Mouse (Mus musculus) myocyte (in vitro differentiated cells): ENCODE data around the gene Pogk. TPM values are rescaled to one million over a fixed set of nuclear protein-coding genes. Genes with fewer than 3 reads are reported as not detected.
A peak's percentile ranks its signal among the peaks of the same experiment; 100 is the strongest.

ENCODE experiments used
- H3K27me3 ChIP-seq: one replicate; pipeline ENCODE4 v1.6.1; 2011; ENCODE audit not compliant: control insufficient read depth, insufficient read depth, insufficient read length
- H3K36me3 ChIP-seq: one replicate; pipeline ENCODE4 v1.6.1; 2011; ENCODE audit not compliant: control insufficient read depth, insufficient read depth
- H3K4me2 ChIP-seq: one replicate; pipeline ENCODE4 v1.6.1; 2011; ENCODE audit warnings: low read depth, control low read depth
- H3K4me3 ChIP-seq: one replicate; pipeline ENCODE4 v1.5.1; 2011; ENCODE audit warnings: mild to moderate bottlenecking, control low read depth, moderate library complexity
- H3K79me2 ChIP-seq: one replicate; pipeline ENCODE4 v1.6.1; 2011; ENCODE audit not compliant: control insufficient read depth, insufficient read depth
- H3ac ChIP-seq: one replicate; pipeline ENCODE4 v1.6.1; 2011; ENCODE audit not compliant: control insufficient read depth, insufficient read length
- CEBPB ChIP-seq: IDR thresholded peaks from 2 replicates; pipeline ENCODE4 v1.6.1; 2011; ENCODE audit warnings: mild to moderate bottlenecking, moderate library complexity; ENCODE audit not compliant: poor library complexity, insufficient read depth, severe bottlenecking
- E2F4 ChIP-seq: IDR thresholded peaks from one replicate; pipeline ENCODE4 v1.6.1; 2011; ENCODE audit warnings: mild to moderate bottlenecking, control low read depth, moderate library complexity; ENCODE audit not compliant: insufficient read depth
- MAX ChIP-seq: IDR thresholded peaks from one replicate; pipeline ENCODE4 v1.6.1; 2011; ENCODE audit warnings: low read depth, mild to moderate bottlenecking, control low read depth
- MYOD1 ChIP-seq, 3 experiments: IDR thresholded peaks; one replicate each; pipeline ENCODE4 v1.6.1; 2011; ENCODE audit warnings: control low read depth in 2 of 3, low read depth in 2 of 3, mild to moderate bottlenecking in 2 of 3, moderate library complexity in 1 of 3; ENCODE audit not compliant: insufficient read length in 2 of 3, control insufficient read depth in 1 of 3
- MYOG ChIP-seq, 3 experiments: IDR thresholded peaks; one replicate each; pipeline ENCODE4 v1.6.1; 2011; ENCODE audit warnings: control low read depth in 2 of 3, low read depth in 2 of 3, mild to moderate bottlenecking in 2 of 3; ENCODE audit not compliant: insufficient read length in 2 of 3, control insufficient read depth in 1 of 3, insufficient read depth in 1 of 3
- POLR2A ChIP-seq: IDR thresholded peaks from one replicate; pipeline ENCODE4 v1.6.1; 2011; ENCODE audit warnings: low read depth, mild to moderate bottlenecking, control low read depth, moderate library complexity; ENCODE audit not compliant: insufficient read length
- POLR2AphosphoS2 ChIP-seq: IDR thresholded peaks from one replicate; pipeline ENCODE4 v1.6.1; 2011; ENCODE audit warnings: low read depth, control low read depth; ENCODE audit not compliant: insufficient read length
- REST ChIP-seq: IDR thresholded peaks from one replicate; pipeline ENCODE4 v1.6.1; 2011; ENCODE audit warnings: mild to moderate bottlenecking, control low read depth, moderate library complexity; ENCODE audit not compliant: insufficient read depth, insufficient read length
- SRF ChIP-seq: IDR thresholded peaks from one replicate; pipeline ENCODE4 v1.6.1; 2011; ENCODE audit warnings: low read depth; ENCODE audit not compliant: control insufficient read depth, insufficient read length
- TCF12 ChIP-seq: IDR thresholded peaks from one replicate; pipeline ENCODE4 v1.6.1; 2011; ENCODE audit warnings: mild to moderate bottlenecking, control low read depth; ENCODE audit not compliant: poor library complexity, insufficient read depth, severe bottlenecking
- TCF3 ChIP-seq: IDR thresholded peaks from one replicate; pipeline ENCODE4 v1.6.1; 2011; ENCODE audit warnings: low read depth, control low read depth; ENCODE audit not compliant: insufficient read length
- USF1 ChIP-seq: IDR thresholded peaks from one replicate; pipeline ENCODE4 v1.6.1; 2011; ENCODE audit warnings: low read depth, mild to moderate bottlenecking, control low read depth, moderate library complexity
- polyA plus RNA-seq: library from polyadenylated mRNA; unstranded; fragments of >200 nt; fragmentation: generic; extraction: Trizol; gene quantifications from one replicate; pipeline ENCODE4 v1.2.1, GENCODE M21; 2012; ENCODE audit warnings: missing spikeins

Gene Pogk
- polyA plus RNA-seq, 1 experiment, result 6.2 TPM

DNA sequence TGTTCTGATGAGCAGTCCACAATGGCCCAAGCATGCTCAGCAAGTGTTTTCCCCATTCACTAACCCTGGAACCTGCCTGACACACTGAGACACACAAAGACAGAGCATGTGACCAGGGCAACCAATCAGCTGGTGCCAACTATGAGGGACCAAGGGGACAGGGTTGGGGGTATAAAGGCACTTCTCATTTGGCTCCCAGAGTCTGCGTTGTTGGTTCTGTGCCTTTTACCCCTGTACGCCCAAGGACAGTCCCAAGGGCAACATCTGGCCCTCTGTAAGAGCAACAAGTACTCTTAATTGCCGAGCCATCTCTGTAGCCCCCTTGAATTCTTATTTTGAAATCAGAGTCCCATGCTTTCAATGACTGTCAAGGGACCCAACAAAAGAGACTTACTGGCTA lies 2.6 kb upstream of the Pogk start:
- Histone ChIP-seq H3K4me2 (no peak overlapping the region), H3K4me3 (no peak overlapping the region), H3K27me3 (no peaks in the 10 kb centered on the region), H3K36me3 (no peaks in the 10 kb centered on the region), H3K79me2 (no peaks in the 10 kb centered on the region), H3ac (no peak overlapping the region)
- no peak for TF ChIP-seq POLR2A
- no peak for TF ChIP-seq TCF3
- no peak for TF ChIP-seq MYOG (IDR thresholded peaks at IDR 0.05; ENCODE audit: control insufficient read depth in 1 of 3, insufficient read depth in 1 of 3, insufficient read length in 2 of 3, low read depth in 2 of 3)
- no peak for TF ChIP-seq MYOD1 (IDR thresholded peaks at IDR 0.05; ENCODE audit: control insufficient read depth in 1 of 3, insufficient read length in 2 of 3, low read depth in 2 of 3)

DNA sequence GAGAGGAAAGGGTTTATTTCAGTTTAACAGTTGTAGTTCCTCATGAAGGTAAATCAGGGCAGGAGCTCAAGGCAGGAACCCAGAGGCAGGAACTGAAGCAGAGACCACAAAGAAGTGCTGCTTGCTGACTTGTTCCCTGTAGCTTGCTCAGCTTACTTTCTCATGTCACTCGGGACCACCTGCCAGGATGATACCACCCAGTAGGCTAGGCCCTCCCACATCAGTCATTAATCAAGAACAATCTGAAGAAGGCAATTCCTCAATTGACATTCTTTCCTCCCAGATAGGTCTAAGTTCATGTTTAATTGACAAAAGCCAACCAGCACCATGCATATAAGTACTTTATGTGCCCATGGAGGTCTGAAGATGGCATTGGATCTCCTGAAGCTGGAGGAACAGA lies 1.9 kb upstream of the Pogk start:
- Histone ChIP-seq H3K36me3 (no peaks in the 10 kb centered on the region), H3ac (no peak overlapping the region), H3K27me3 (no peaks in the 10 kb centered on the region), H3K4me2 (no peak overlapping the region), H3K79me2 (no peaks in the 10 kb centered on the region), H3K4me3 (no peak overlapping the region)
- TF ChIP-seq TCF12, result no peak
- TF ChIP-seq REST, result no peak
- no peak for TF ChIP-seq SRF
- TF ChIP-seq MYOD1 (IDR thresholded peaks at IDR 0.05; ENCODE audit: control insufficient read depth in 1 of 3, insufficient read length in 2 of 3, low read depth in 2 of 3), result no peak
- no peak for TF ChIP-seq POLR2A
- no peak for TF ChIP-seq MYOG (IDR thresholded peaks at IDR 0.05; ENCODE audit: control insufficient read depth in 1 of 3, insufficient read depth in 1 of 3, insufficient read length in 2 of 3, low read depth in 2 of 3)
- no peak for TF ChIP-seq E2F4
- no peak for TF ChIP-seq POLR2AphosphoS2
- no peak for TF ChIP-seq MAX
- TF ChIP-seq CEBPB, result no peak
- TF ChIP-seq USF1, result no peak

DNA sequence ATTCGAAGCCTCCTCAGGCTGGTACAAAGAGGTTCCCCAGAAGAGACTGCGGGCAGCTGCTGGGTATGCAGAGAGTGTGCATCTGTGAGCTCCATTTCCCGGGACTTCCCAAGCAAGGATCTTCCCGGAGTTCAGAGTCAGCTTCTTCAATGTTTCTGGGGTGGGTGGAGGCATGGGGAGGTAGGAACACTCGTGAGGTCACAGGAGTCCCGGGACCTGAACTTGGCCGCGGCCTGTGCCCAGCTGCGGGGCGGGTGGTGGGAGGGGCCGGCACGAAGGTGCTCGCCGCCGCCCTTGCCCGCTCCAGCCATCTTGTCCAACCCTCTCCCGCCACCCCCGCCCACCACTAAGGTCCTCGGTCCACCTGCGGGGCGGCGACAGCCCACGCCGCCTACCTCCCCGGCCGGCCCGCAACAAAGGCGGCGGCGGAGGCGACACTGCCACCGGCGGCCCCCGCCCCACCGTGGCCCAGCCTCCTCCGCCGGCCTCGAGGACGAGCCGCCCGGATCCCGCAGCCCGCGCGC lies 424 bp downstream of the Pogk start:
- peak overlapping the region; percentile 77 for H3K4me2 ChIP-seq

DNA sequence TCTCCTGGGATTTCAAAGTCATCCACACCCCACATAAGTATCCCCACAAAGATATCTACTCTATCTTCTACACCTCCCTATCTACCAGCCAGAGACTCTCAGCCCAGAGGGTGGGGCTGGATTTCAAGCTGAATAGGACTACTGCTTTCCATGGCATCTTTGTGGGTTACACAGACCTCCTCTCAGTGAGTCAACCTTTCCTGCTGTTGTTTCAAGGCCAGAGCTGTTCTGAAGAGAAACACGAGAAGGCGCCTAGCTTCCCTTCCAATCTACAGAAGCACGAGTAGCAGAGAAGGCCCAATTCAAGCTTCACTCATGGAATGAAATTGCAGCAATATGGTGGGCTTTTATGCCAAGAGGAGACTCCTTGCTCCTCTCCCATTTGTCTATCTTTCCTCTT lies 5.8 kb downstream of the Pogk start:
- no peak overlapping the region for H3K4me2 ChIP-seq
- no peaks in the 10 kb centered on the region for H3K27me3 ChIP-seq
- H3K4me3 ChIP-seq, result no peak overlapping the region
- H3K36me3 ChIP-seq, result peaks cover 25% of the 10 kb centered on the region
- TF ChIP-seq MYOG (IDR thresholded peaks at IDR 0.05; ENCODE audit: control insufficient read depth in 1 of 3, insufficient read depth in 1 of 3, insufficient read length in 2 of 3, low read depth in 2 of 3) (no peak), REST (no peak), POLR2A (no peak), SRF (no peak), E2F4 (no peak), POLR2AphosphoS2 (no peak), MYOD1 (IDR thresholded peaks at IDR 0.05; ENCODE audit: control insufficient read depth in 1 of 3, insufficient read length in 2 of 3, low read depth in 2 of 3) (no peak), TCF3 (no peak), TCF12 (no peak), MAX (no peak), USF1 (no peak), CEBPB (no peak)
- no peaks in the 10 kb centered on the region for H3K79me2 ChIP-seq
- no peak overlapping the region for H3ac ChIP-seq

More for the DNA sequence above, 424 bp downstream of the Pogk start:
- TF ChIP-seq E2F4, result no peak
- no peak for TF ChIP-seq CEBPB
- no peak for TF ChIP-seq REST
- no peak for TF ChIP-seq POLR2A
- H3K79me2 ChIP-seq, result no peaks in the 10 kb centered on the region
- H3K36me3 ChIP-seq, result peaks cover 4% of the 10 kb centered on the region
- H3ac ChIP-seq, result peak overlapping the region; percentile 35
- H3K27me3 ChIP-seq, result no peaks in the 10 kb centered on the region
- peak overlapping the region; percentile 27 for H3K4me3 ChIP-seq

DNA sequence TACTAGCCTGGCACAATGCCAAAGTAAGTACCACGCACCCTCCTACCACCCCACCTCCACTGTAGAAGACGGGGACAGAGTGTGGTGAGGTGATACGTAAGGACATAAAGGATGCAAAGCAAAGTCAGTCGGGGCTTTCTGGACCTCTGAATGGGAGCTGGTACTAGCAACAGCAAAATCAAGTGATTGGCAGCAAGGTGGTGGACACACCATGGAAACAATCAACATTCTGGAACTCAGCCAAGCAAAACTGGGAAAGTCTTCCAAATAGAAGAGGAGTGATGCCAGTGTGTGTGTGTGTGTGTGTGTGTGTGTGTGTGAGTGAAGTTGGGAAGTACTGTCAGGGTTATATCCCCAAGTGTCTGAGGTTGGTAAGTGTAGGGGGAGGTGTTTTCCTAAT lies 7.7 kb downstream of the Pogk start:
- Histone ChIP-seq H3K4me2 (no peak overlapping the region), H3ac (no peak overlapping the region), H3K4me3 (no peak overlapping the region), H3K79me2 (no peaks in the 10 kb centered on the region), H3K36me3 (peaks cover 40% of the 10 kb centered on the region), H3K27me3 (no peaks in the 10 kb centered on the region)
- TF ChIP-seq SRF (no peak), TCF3 (no peak), E2F4 (no peak), MYOG (IDR thresholded peaks at IDR 0.05; ENCODE audit: control insufficient read depth in 1 of 3, insufficient read depth in 1 of 3, insufficient read length in 2 of 3, low read depth in 2 of 3) (no peak), MYOD1 (IDR thresholded peaks at IDR 0.05; ENCODE audit: control insufficient read depth in 1 of 3, insufficient read length in 2 of 3, low read depth in 2 of 3) (no peak), REST (no peak), POLR2AphosphoS2 (no peak), CEBPB (no peak), USF1 (no peak), TCF12 (no peak), MAX (no peak), POLR2A (no peak)
